Mouse (Mus musculus): ENCODE measurements around the gene Cyp2d26. TPM values are rescaled to one million over a fixed set of nuclear protein-coding genes. Genes with fewer than 3 reads are reported as not detected.

Gene Cyp2d26
- polyA plus RNA-seq, 1 experiment from 2014 or later, result 169 TPM

Small RNA genes within 50 kb of the gene (microRNA-seq; reads per million reads assigned to microRNA genes)
- not detected for gene Gm27618

Other genes with a start within 250 kb of the Cyp2d26 start
- gene Cyp2d12, start 239.2 kb downstream of the Cyp2d26 start, polyA plus RNA-seq (2015; fragmentation: Nextera tagmentation; extraction: Ambion mirVana), result not detected in 2 replicates
- gene Cyp2d34, start 173.3 kb downstream of the Cyp2d26 start, polyA plus RNA-seq (2015; fragmentation: Nextera tagmentation; extraction: Ambion mirVana), result not detected in 2 replicates
- 0.07 and 0.11 TPM in 2 replicates for gene Cyp2d40, start 30.1 kb downstream of the Cyp2d26 start, polyA plus RNA-seq (2015; fragmentation: Nextera tagmentation; extraction: Ambion mirVana)
- gene Tcf20, start 193.6 kb upstream of the Cyp2d26 start, polyA plus RNA-seq (2015; fragmentation: Nextera tagmentation; extraction: Ambion mirVana), result 2.1 and 2.4 TPM in 2 replicates
- 12.5 and 14.3 TPM in 2 replicates for gene Nfam1, start 239.0 kb upstream of the Cyp2d26 start, polyA plus RNA-seq (2015; fragmentation: Nextera tagmentation; extraction: Ambion mirVana)